Mouse (Mus musculus): ENCODE measurements at regions not wholly inside any gene's neighbourhood (a gene's known extent, or its start where the extent isn't known, plus 50 kb on each side); places are given as distances from the start of the nearest gene placed in this dataset.
"Not testable (repeated sequence)": the region's sequence is repeated elsewhere in the genome, so short reads cannot be mapped to it uniquely, and the experiment has no call there.

GRCm38 (mm10) chr12:49084505-49084904, 298.0 kb upstream of the Foxg1 start:
- Histone ChIP-seq H3K36me3 (ENCODE audit: control insufficient read depth, insufficient read depth) (no peaks in the 10 kb centered on the region), H3K4me3 (ENCODE audit: low read depth, low read length) (no peak overlapping the region), H3K27me3 (replicated peaks; ENCODE audit: control insufficient read depth, insufficient read depth, low read length) (no peaks in the 10 kb centered on the region), H3K9me3 (ENCODE audit: control insufficient read depth) (no peaks in the 10 kb centered on the region), H3K4me2 (replicated peaks; ENCODE audit: low read depth) (no peak overlapping the region), H3K27ac (ENCODE audit: low read depth, low read length) (no peak overlapping the region), H3K4me1 (replicated peaks; ENCODE audit: control insufficient read depth, insufficient read depth, low read length) (no peaks in the 10 kb centered on the region), H3K9ac (ENCODE audit: low read depth, low read length) (no peak overlapping the region)
- no peak for TF ChIP-seq CTCF (IDR thresholded peaks at IDR 0.05; ENCODE audit: low read depth)
- ATAC-seq = no peak

- no peak for TF ChIP-seq CTCF (IDR thresholded peaks at IDR 0.05; ENCODE audit: low read depth)
- Histone ChIP-seq H3K27me3 (replicated peaks; ENCODE audit: control insufficient read depth, insufficient read depth, low read length) (no peaks in the 10 kb centered on the region), H3K4me2 (replicated peaks; ENCODE audit: low read depth) (no peak overlapping the region), H3K36me3 (ENCODE audit: control insufficient read depth, insufficient read depth) (no peaks in the 10 kb centered on the region), H3K9me3 (ENCODE audit: control insufficient read depth) (no peaks in the 10 kb centered on the region), H3K27ac (ENCODE audit: low read depth, low read length) (no peak overlapping the region), H3K4me1 (replicated peaks; ENCODE audit: control insufficient read depth, insufficient read depth, low read length) (no peaks in the 10 kb centered on the region), H3K9ac (ENCODE audit: low read depth, low read length) (no peak overlapping the region), H3K4me3 (ENCODE audit: low read depth, low read length) (no peak overlapping the region)
- ATAC-seq = no peak
- WGBS = 87% methylated on average over 2 of the region's 2 CpGs
Observed at GRCm38 (mm10) chr12:49086076-49086475, 296.4 kb upstream of the Foxg1 start.

GRCm38 (mm10) chr12:49090177-49090576, 292.3 kb upstream of the Foxg1 start:
- H3K4me1 ChIP-seq (replicated peaks; ENCODE audit: control insufficient read depth, insufficient read depth, low read length) = no peaks in the 10 kb centered on the region
- H3K4me3 ChIP-seq (ENCODE audit: low read depth, low read length) = no peak overlapping the region
- WGBS = 84% methylated on average over 1 of the region's 1 CpGs
- no peak overlapping the region for H3K4me2 ChIP-seq (replicated peaks; ENCODE audit: low read depth)
- TF ChIP-seq CTCF (IDR thresholded peaks at IDR 0.05; ENCODE audit: low read depth) = no peak
- no peaks in the 10 kb centered on the region for H3K9me3 ChIP-seq (ENCODE audit: control insufficient read depth)
- no peak overlapping the region for H3K9ac ChIP-seq (ENCODE audit: low read depth, low read length)
- H3K27ac ChIP-seq (ENCODE audit: low read depth, low read length) = no peak overlapping the region
- no peak for ATAC-seq
- H3K27me3 ChIP-seq (replicated peaks; ENCODE audit: control insufficient read depth, insufficient read depth, low read length) = no peaks in the 10 kb centered on the region
- H3K36me3 ChIP-seq (ENCODE audit: control insufficient read depth, insufficient read depth) = no peaks in the 10 kb centered on the region

GRCm38 (mm10) chr12:49105931-49106330, 276.5 kb upstream of the Foxg1 start:
- Histone ChIP-seq H3K27me3 (replicated peaks; ENCODE audit: control insufficient read depth, insufficient read depth, low read length) (no peaks in the 10 kb centered on the region), H3K27ac (ENCODE audit: low read depth, low read length) (no peak overlapping the region), H3K36me3 (ENCODE audit: control insufficient read depth, insufficient read depth) (no peaks in the 10 kb centered on the region), H3K4me1 (replicated peaks; ENCODE audit: control insufficient read depth, insufficient read depth, low read length) (no peaks in the 10 kb centered on the region), H3K4me3 (ENCODE audit: low read depth, low read length) (no peak overlapping the region), H3K4me2 (replicated peaks; ENCODE audit: low read depth) (no peak overlapping the region), H3K9ac (ENCODE audit: low read depth, low read length) (no peak overlapping the region), H3K9me3 (ENCODE audit: control insufficient read depth) (no peaks in the 10 kb centered on the region)
- ATAC-seq = no peak
- WGBS = 59% methylated on average over 4 of the region's 4 CpGs
- TF ChIP-seq CTCF (IDR thresholded peaks at IDR 0.05; ENCODE audit: low read depth) = no peak

- Histone ChIP-seq H3K9ac (ENCODE audit: low read depth, low read length) (no peak overlapping the region), H3K36me3 (ENCODE audit: control insufficient read depth, insufficient read depth) (no peaks in the 10 kb centered on the region), H3K4me1 (replicated peaks; ENCODE audit: control insufficient read depth, insufficient read depth, low read length) (no peaks in the 10 kb centered on the region), H3K27ac (ENCODE audit: low read depth, low read length) (no peak overlapping the region), H3K27me3 (replicated peaks; ENCODE audit: control insufficient read depth, insufficient read depth, low read length) (no peaks in the 10 kb centered on the region), H3K4me3 (ENCODE audit: low read depth, low read length) (no peak overlapping the region), H3K4me2 (replicated peaks; ENCODE audit: low read depth) (no peak overlapping the region), H3K9me3 (ENCODE audit: control insufficient read depth) (no peaks in the 10 kb centered on the region)
- no peak for ATAC-seq
- WGBS = 37% methylated on average over 7 of the region's 7 CpGs
- TF ChIP-seq CTCF (IDR thresholded peaks at IDR 0.05; ENCODE audit: low read depth) = peak; percentile 69
Observed at GRCm38 (mm10) chr12:49106399-49107382, 275.8 kb upstream of the Foxg1 start.

GRCm38 (mm10) chr12:49107415-49108148, 274.9 kb upstream of the Foxg1 start:
- peak; percentile 87 for ATAC-seq
- 30% methylated on average over 10 of the region's 10 CpGs for WGBS
- no peak overlapping the region for H3K4me2 ChIP-seq (replicated peaks; ENCODE audit: low read depth)
- H3K4me3 ChIP-seq (ENCODE audit: low read depth, low read length) = no peak overlapping the region
- no peak overlapping the region for H3K9ac ChIP-seq (ENCODE audit: low read depth, low read length)
- H3K36me3 ChIP-seq (ENCODE audit: control insufficient read depth, insufficient read depth) = no peaks in the 10 kb centered on the region
- no peaks in the 10 kb centered on the region for H3K27me3 ChIP-seq (replicated peaks; ENCODE audit: control insufficient read depth, insufficient read depth, low read length)
- H3K9me3 ChIP-seq (ENCODE audit: control insufficient read depth) = no peaks in the 10 kb centered on the region
- TF ChIP-seq CTCF (IDR thresholded peaks at IDR 0.05; ENCODE audit: low read depth) = no peak
- no peak overlapping the region for H3K27ac ChIP-seq (ENCODE audit: low read depth, low read length)
- no peaks in the 10 kb centered on the region for H3K4me1 ChIP-seq (replicated peaks; ENCODE audit: control insufficient read depth, insufficient read depth, low read length)

- not testable (repeated sequence) for H3K27me3 ChIP-seq (replicated peaks; ENCODE audit: control insufficient read depth, insufficient read depth, low read length); H3K4me1 ChIP-seq (replicated peaks; ENCODE audit: control insufficient read depth, insufficient read depth, low read length); H3K9ac ChIP-seq (ENCODE audit: low read depth, low read length); H3K36me3 ChIP-seq (ENCODE audit: control insufficient read depth, insufficient read depth); H3K4me2 ChIP-seq (replicated peaks; ENCODE audit: low read depth); H3K4me3 ChIP-seq (ENCODE audit: low read depth, low read length); H3K27ac ChIP-seq (ENCODE audit: low read depth, low read length); H3K9me3 ChIP-seq (ENCODE audit: control insufficient read depth); ATAC-seq
- WGBS = 70% methylated on average over 3 of the region's 7 CpGs
Observed at GRCm38 (mm10) chr12:49131093-49131492, 251.4 kb upstream of the Foxg1 start.

All from intestine, postnatal 0 days (tissue).